Mouse (Mus musculus): ENCODE data around the gene Gjc3. TPM values are rescaled to one million over a fixed set of nuclear protein-coding genes. Genes with fewer than 3 reads are reported as not detected.
A peak's percentile ranks its signal among the peaks of the same experiment; 100 is the strongest.
"Not testable (repeated sequence)": the region's sequence is repeated elsewhere in the genome, so short reads cannot be mapped to it uniquely, and the experiment has no call there.

The Gjc3 gene
- polyA plus RNA-seq, 1 experiment, result 0.33 TPM

DNA sequence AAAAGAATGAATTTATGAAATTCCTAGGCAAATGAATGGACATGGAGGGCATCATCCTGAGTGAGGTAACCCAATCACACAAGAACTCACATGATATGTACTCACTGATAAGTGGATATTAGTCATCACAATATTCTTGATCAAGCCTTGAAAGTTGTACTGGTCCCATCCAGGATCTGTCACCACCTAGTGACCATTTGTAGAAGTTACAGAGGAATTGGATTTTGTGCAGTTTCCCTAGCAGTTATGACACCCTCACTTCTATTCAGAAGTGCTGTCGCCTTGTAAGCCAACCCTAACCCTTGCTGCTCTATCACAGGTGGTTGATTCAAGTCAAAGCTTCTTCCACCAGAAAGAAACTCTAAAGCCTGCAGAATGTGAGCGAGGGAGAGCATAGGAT lies 10.3 kb upstream of the Gjc3 start:
- no peak overlapping the region for H3K4me3 ChIP-seq (replicated peaks; ENCODE audit: extremely low read depth, low read depth, low read length)
- no peaks in the 10 kb centered on the region for H3K4me1 ChIP-seq (ENCODE audit: control insufficient read depth, insufficient read depth, low read length)
- TF ChIP-seq CTCF (IDR thresholded peaks at IDR 0.05; ENCODE audit: insufficient read depth, low read length) (no peak), POLR2A (IDR thresholded peaks at IDR 0.05; ENCODE audit: borderline replicate concordance, extremely low read depth, low read depth, low read length) (no peak)
- no peak for DNase-seq
- 72% methylated on average over 2 of the region's 2 CpGs for WGBS

DNA sequence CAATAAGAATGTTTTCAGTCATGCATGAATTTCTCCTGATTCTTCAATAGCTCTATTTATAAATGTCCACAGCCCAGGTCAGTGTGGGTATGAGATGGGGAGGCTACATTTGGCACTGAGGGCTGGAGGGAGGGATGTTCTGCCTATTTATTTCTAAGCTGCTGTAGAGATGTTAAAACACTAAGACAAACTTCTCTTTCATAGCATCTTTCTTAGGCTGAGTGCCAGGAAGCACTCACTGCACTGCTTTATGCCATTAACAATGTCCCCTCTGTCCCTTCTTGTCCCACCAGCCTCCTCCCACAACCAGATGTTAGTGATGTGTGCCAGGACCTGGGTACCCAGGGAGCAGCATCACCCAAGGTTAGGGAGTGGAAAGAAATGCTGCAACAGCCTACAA lies 3.6 kb upstream of the Gjc3 start:
- no peak for TF ChIP-seq CTCF (IDR thresholded peaks at IDR 0.05; ENCODE audit: insufficient read depth, low read length)
- TF ChIP-seq POLR2A (IDR thresholded peaks at IDR 0.05; ENCODE audit: borderline replicate concordance, extremely low read depth, low read depth, low read length), result no peak
- Histone ChIP-seq H3K4me1 (ENCODE audit: control insufficient read depth, insufficient read depth, low read length) (no peaks in the 10 kb centered on the region), H3K4me3 (replicated peaks; ENCODE audit: extremely low read depth, low read depth, low read length) (no peak overlapping the region)
- no peak for DNase-seq

DNA sequence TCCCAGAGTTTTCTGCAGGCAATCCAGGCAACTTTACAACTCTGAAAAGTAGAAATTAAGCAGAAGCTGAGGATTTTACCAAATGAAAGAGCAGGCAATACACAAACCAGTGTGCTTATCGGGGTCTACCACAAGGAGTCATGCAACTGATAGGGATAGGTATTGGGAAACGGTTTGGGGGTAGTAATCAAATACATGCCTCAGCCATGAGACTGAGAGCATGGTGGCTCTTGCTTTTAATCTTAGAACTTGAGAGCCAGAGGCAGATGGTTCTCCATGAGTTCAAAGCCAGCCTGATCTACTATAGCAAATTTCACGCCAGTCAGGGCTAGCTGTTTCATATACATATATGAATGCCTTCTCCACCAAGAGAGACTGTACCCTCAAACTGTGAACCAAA lies 6.5 kb downstream of the Gjc3 start:
- no peak for DNase-seq
- 89% methylated on average over 3 of the region's 3 CpGs for WGBS
- H3K4me1 ChIP-seq (ENCODE audit: control insufficient read depth, insufficient read depth, low read length), result no peaks in the 10 kb centered on the region
- TF ChIP-seq CTCF (IDR thresholded peaks at IDR 0.05; ENCODE audit: insufficient read depth, low read length) (no peak), POLR2A (IDR thresholded peaks at IDR 0.05; ENCODE audit: borderline replicate concordance, extremely low read depth, low read depth, low read length) (no peak)
- no peak overlapping the region for H3K4me3 ChIP-seq (replicated peaks; ENCODE audit: extremely low read depth, low read depth, low read length)

DNA sequence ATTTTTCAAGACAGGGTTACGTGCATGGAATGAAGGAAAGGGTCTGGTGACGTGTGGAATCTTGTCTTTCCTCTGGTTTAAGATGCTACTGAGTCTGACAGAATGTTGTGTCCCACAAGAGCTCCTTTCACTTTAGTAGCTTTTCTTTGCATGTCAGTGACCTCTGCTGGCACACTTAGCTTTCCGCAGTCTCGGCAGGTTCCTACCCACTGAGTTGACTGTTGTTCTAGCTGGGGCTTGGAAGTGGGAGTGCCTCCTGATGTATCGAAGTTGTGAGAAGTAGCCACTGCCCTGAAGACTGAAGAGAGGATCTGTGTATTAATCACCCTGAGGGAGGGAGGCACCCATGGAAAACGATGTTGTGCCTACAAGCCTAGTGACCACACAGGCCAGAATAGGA lies 11.7 kb downstream of the Gjc3 start:
- no peak overlapping the region for H3K4me3 ChIP-seq (replicated peaks; ENCODE audit: extremely low read depth, low read depth, low read length)
- WGBS, result 22% methylated on average over 6 of the region's 6 CpGs
- DNase-seq, result peak; percentile 31
- no peaks in the 10 kb centered on the region for H3K4me1 ChIP-seq (ENCODE audit: control insufficient read depth, insufficient read depth, low read length)
- TF ChIP-seq POLR2A (IDR thresholded peaks at IDR 0.05; ENCODE audit: borderline replicate concordance, extremely low read depth, low read depth, low read length) (no peak), CTCF (IDR thresholded peaks at IDR 0.05; ENCODE audit: insufficient read depth, low read length) (peak; percentile 46; the same call in 1 of the 2 replicates)

DNA sequence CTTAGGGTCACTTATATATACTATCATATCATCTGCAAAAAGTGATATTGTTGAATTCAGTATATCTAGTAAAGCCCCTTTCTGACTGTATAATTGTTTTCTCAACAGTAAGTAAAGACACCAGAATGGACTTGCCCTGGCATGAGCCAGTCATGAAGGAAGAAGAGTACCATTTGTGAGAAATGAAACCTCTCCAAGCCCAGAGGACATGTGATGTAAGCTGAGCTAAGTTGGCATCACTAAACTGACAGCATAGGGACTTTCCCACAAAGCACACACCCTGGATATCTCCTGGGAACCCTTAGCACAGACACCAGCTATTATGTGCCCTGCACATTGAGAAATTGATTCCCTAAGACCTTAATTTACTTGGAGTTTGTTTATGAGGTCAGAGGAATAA lies 15.6 kb downstream of the Gjc3 start:
- no peak overlapping the region for H3K4me3 ChIP-seq (replicated peaks; ENCODE audit: extremely low read depth, low read depth, low read length)
- no peak for DNase-seq
- H3K4me1 ChIP-seq (ENCODE audit: control insufficient read depth, insufficient read depth, low read length), result no peaks in the 10 kb centered on the region
- TF ChIP-seq POLR2A (IDR thresholded peaks at IDR 0.05; ENCODE audit: borderline replicate concordance, extremely low read depth, low read depth, low read length) (no peak), CTCF (IDR thresholded peaks at IDR 0.05; ENCODE audit: insufficient read depth, low read length) (no peak)

DNA sequence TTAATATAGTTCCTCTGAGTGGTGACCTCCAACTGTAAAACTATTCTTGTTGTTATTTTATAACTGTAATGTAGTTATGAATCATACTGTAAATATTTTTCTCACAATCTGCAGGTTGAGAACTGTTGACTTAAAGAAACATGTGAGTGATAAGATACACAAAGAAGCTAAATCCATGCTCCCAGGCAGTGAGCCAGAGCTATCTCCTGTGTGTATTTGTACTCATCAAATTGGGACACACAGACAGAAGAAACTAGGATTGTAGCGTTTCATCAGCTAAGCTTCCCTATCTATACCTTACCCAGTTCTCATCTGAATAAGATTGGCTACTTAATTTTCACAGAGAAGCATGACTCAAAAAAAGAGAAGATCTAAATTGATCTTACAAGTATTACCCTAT lies 19.8 kb downstream of the Gjc3 start:
- 72% methylated on average over 1 of the region's 1 CpGs for WGBS
- no peak for DNase-seq
- Histone ChIP-seq H3K4me3 (replicated peaks; ENCODE audit: extremely low read depth, low read depth, low read length) (no peak overlapping the region), H3K4me1 (ENCODE audit: control insufficient read depth, insufficient read depth, low read length) (no peaks in the 10 kb centered on the region)
- TF ChIP-seq POLR2A (IDR thresholded peaks at IDR 0.05; ENCODE audit: borderline replicate concordance, extremely low read depth, low read depth, low read length), result no peak

DNA sequence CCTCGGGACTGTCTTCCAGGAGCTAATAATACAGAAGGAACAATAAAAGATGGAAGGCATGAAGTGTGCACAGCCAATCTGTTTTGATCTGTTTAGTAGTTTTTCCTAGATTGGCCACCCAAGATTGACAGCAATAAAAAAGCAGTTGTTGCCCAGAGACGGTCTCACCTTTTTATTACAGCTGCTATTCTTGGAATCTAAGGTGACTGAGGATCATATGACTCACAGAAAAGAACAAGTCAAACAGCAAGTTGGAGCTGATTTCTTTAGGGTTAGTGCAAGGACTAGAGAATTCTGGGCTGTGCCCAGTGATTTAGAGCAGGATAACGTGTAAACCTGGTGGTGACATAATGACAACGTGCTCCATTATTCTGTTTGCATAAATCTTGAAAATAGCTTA lies 21.9 kb downstream of the Gjc3 start:
- DNase-seq, result no peak
- TF ChIP-seq POLR2A (IDR thresholded peaks at IDR 0.05; ENCODE audit: borderline replicate concordance, extremely low read depth, low read depth, low read length) (no peak), CTCF (IDR thresholded peaks at IDR 0.05; ENCODE audit: insufficient read depth, low read length) (no peak)
- Histone ChIP-seq H3K4me1 (ENCODE audit: control insufficient read depth, insufficient read depth, low read length) (no peaks in the 10 kb centered on the region), H3K4me3 (replicated peaks; ENCODE audit: extremely low read depth, low read depth, low read length) (no peak overlapping the region)
- WGBS, result 64% methylated on average over 4 of the region's 4 CpGs

DNA sequence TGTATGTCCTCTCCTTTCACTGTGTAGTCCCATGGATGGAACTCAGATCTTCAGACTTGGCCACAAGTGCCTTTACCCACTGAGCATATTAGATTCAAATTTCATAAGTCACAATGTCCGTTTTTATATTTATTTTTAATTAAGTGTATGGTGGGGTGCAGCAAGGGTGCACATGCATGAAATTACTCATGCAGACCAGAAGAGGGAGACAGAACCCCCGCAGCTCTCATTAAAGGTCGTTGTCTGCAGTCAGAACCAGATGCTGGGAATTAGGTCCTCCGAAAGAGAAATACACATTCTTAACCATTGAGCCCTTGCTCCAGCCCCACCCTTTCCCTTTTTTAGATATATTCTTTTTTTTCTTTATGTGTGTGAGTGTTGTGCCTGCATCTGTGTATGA lies 25.7 kb downstream of the Gjc3 start:
- TF ChIP-seq CTCF (IDR thresholded peaks at IDR 0.05; ENCODE audit: insufficient read depth, low read length), result no peak
- no peak for TF ChIP-seq POLR2A (IDR thresholded peaks at IDR 0.05; ENCODE audit: borderline replicate concordance, extremely low read depth, low read depth, low read length)
- Histone ChIP-seq H3K4me1 (ENCODE audit: control insufficient read depth, insufficient read depth, low read length) (no peaks in the 10 kb centered on the region), H3K4me3 (replicated peaks; ENCODE audit: extremely low read depth, low read depth, low read length) (no peak overlapping the region)
- 57% methylated on average over 4 of the region's 4 CpGs for WGBS
- no peak for DNase-seq

DNA sequence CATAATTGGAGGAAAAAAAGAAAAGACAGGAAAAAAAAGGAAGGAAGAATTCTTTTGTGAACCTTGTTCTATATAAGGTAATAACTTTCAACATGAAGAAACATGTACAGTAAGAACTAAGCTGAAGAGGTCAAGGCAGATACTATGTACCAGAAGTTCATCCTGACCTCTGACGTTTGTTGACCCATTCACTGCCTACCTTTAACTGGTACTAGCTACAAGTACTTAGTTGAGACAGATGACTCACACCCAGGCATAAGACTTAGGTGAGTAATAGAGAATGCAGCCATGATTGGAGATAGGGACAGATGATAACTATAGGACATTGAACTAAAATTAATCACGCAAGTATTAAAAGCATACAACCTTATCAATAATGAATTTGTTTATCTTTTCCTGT lies 26.4 kb downstream of the Gjc3 start:
- 80% methylated on average over 2 of the region's 2 CpGs for WGBS
- DNase-seq, result no peak
- no peak overlapping the region for H3K4me3 ChIP-seq (replicated peaks; ENCODE audit: extremely low read depth, low read depth, low read length)
- no peak for TF ChIP-seq CTCF (IDR thresholded peaks at IDR 0.05; ENCODE audit: insufficient read depth, low read length)
- TF ChIP-seq POLR2A (IDR thresholded peaks at IDR 0.05; ENCODE audit: borderline replicate concordance, extremely low read depth, low read depth, low read length), result no peak
- H3K4me1 ChIP-seq (ENCODE audit: control insufficient read depth, insufficient read depth, low read length), result no peaks in the 10 kb centered on the region

DNA sequence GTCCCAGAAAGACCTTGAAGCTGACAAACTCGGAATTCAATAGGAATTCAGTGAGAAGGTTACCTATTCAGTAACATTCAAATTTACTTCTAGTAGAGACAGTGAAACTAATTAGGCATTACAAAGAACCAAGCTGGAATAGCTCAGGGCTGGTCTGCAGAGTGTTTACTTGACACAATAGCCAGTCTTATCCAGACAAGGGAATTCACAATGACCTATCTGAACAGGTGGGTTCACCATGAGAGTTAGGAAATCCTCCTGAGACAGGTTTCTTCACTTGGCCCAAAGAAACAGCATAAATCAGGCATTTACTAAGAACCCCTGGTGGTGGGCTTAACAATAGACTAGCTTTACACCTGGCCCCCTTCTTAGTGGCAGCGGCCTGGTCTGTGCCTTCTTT lies 29.0 kb downstream of the Gjc3 start:
- not testable (repeated sequence) for DNase-seq; H3K4me1 ChIP-seq (ENCODE audit: control insufficient read depth, insufficient read depth, low read length); H3K4me3 ChIP-seq (replicated peaks; ENCODE audit: extremely low read depth, low read depth, low read length)
- 45% methylated on average over 2 of the region's 2 CpGs for WGBS

DNA sequence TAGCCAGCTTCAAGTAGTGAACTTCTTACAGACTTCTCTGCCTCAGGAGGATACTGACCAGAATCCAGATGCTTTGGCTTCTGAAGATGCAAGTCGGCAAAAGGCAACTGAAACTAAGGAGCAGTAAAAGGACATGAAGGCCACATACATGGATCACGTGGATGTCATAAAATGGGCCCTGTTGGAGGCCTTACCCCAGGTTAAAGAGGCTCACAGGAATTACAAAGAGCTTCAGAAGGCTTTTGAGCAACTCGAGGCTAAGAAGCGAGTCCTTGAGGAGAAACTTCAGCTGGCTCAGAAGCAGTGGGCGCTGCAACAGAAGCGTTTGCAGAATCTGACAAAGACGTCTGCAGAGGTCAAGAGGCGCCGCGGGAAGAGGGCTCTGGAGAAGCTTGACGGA lies 34.5 kb downstream of the Gjc3 start:
- Histone ChIP-seq H3K4me1 (ENCODE audit: control insufficient read depth, insufficient read depth, low read length) (no peaks in the 10 kb centered on the region), H3K4me3 (replicated peaks; ENCODE audit: extremely low read depth, low read depth, low read length) (no peak overlapping the region)
- no peak for DNase-seq
- TF ChIP-seq CTCF (IDR thresholded peaks at IDR 0.05; ENCODE audit: insufficient read depth, low read length) (no peak), POLR2A (IDR thresholded peaks at IDR 0.05; ENCODE audit: borderline replicate concordance, extremely low read depth, low read depth, low read length) (no peak)
- WGBS, result 63% methylated on average over 11 of the region's 11 CpGs
